Mouse (Mus musculus) embryo, embryonic 11.5 days (tissue): Measurements from ENCODE around the gene D1Ertd622e.

Experiments used
- DNase-seq: peaks from one replicate; pipeline ENCODE4 v3.0.0-alpha.2; 2012; ENCODE audit warnings: low read depth, low spot score

The D1Ertd622e gene

DNA sequence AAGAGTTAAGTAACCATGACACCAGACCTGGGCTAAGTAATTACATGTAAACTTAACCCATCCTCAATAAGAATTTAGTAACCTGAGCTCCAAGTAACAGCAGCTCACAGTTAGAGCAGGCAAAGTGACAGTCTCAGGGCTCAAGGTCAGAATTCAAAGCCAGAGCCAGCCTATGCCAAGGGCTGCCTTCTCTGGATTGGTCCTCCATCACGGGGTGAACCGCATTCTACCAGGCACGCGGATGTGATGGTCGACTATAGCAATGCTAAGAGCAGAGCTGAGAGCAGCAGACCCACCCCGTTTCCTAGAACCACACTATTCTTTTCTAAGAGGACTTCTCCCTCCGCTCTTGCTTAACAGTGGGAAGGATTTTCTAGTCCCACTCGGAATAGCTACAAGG is 27.8 kb downstream of the D1Ertd622e start:
- DNase-seq, result no peak

DNA sequence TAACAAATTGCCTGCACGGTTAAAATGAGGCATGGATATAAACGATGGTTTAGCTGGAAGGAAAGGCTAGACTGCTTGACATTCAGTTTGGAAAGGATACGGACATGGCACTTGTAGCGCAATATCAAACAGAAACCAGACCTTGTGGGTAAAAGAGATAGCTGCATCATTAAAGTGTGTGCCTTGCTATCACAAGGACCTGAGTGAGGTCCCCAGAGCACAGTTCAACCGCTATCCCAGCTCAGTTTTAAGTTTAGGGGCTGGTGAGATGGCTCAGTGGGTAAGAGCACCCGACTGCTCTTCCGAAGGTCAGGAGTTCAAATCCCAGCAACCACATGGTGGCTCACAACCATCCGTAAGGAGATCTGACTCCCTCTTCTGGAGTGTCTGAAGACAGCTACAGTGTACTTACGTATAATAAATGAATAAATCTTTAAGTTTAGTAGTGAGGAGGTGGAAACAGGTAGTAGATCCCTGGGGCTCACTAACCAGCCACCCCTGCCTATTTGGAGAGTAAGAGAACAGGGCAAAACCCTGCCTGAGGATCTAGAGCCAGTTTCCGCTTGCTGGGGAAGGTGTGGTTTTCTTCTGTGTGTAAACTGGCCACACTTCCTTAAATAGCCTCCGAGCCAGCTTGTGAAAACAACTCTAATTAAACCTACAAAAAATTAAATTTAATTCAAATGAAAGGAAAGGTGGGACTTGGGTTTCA is 29.2 kb downstream of the D1Ertd622e start:
- DNase-seq, result no peak

DNA sequence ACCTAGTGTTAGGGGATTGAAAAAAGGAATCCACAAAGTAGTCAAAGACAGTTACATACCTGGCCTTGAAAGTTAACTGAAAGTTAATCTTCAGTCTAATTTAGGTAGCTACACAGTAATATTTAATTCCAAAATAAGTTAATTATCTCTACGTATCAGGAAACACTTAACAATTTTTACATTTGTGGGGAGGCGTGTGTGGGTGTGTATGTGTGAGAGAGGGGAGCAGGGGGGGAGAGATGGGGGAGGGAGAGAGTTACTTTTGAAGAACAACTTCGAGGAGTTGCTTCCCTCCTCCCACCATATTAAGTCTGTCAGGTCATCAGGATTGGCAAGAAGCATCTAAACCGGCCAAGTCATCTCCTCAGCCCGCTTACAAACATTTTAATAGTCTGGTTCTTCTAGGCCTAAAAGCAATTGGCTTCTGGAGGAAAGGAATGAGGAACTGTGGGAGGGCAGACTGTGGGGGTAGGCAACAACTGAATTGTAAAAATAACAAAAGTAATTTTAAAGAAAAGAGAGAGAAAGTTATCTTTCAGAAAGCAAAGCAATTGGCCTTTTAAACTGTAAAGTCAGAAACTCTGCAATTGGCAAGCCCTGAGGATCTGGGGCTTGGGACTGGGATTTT is 29.9 kb downstream of the D1Ertd622e start:
- DNase-seq, result no peak

DNA sequence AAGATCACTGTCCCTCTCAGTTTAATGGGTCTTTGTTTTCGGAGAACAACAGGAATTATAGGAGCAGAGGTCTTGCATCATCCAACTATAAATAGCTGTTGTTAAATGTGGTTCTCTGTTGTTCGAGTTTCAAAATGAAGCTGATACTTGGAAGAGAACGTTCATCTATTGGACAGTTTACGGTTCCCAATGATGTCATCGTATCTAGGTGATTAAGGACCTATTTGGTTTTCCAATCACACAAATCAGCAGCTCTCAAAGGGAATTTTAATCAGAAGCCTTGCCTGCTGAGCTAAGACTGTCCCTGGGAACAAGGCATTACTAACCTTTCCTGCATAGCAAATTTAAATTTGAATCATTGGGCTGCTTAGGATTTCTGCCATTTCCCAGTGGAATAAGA is 31.7 kb downstream of the D1Ertd622e start:
- no peak for DNase-seq

DNA sequence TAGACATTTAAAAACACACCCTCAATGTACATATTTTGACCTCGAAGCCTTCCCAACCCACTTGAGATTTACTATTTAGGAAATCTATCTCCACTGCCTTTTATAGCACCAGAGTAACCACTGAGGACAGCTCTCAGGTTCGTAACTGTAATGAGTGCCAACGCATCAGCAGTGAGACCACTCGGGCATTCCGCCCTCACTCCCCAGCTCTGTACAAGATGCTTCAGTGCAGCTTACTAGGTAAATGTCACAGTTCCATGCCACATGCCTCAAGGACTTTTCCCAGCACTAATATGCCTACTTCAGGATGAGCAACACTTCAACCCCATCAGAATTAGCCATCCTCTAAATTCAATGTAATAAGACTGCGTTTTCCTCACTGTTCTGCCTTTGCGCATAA is 33.0 kb downstream of the D1Ertd622e start:
- no peak for DNase-seq

DNA sequence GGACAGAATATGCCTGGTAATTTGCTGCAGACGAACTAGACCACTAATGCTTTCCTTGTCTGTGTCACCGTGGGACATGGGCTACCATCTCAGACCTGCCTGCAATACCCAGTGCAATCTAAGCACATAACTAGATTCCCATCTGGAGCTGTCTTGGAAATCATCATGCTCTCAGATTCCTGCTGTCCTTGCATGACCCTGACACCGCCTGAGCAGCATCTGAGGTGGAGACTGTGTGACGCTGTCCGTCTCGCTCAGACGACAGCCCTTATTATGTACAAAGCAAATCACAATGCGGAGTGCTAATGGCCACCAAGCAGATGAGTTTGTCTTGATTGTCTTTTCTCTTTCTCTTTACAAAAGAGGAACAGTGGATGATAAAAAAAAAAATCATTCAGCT is 33.9 kb downstream of the D1Ertd622e start:
- no peak for DNase-seq

DNA sequence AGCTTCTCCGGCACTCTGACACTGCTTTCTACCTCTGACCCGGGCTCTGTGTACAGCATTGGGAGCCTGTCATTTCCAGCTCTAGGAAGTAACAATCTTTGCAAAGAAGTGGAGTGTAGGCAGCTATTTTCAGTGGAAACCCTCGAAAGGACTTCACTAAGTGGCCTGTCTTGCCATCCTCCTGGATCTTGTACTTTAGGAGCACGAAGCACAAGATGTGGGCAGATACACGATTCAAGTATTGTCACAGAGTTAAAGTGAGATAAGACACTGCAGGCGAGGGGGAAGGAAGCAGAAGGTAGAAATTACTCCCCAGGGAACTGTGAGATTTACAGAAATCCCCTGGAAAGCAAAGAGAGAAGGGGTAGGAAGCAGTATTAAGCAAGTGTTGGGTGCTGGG is 36.4 kb downstream of the D1Ertd622e start:
- DNase-seq, result no peak

DNA sequence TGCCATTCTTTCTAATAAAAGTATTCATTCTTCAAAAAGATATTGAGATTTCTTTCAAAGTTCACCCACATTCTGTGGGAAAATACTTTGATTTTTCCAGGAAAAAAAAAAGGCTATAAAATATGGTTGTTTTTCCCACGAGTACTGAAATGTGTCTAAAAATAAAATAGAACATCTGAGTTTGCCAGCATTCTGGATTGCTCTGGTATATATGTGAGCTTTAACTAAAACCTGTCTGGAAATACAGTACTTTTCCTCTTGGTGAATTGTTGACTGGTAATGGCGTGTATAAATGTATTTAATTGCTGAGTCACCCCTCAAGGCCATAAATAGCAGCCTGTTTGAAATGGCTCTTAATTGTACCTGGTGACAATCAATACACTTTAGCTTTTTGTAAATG is 37.5 kb downstream of the D1Ertd622e start:
- no peak for DNase-seq

DNA sequence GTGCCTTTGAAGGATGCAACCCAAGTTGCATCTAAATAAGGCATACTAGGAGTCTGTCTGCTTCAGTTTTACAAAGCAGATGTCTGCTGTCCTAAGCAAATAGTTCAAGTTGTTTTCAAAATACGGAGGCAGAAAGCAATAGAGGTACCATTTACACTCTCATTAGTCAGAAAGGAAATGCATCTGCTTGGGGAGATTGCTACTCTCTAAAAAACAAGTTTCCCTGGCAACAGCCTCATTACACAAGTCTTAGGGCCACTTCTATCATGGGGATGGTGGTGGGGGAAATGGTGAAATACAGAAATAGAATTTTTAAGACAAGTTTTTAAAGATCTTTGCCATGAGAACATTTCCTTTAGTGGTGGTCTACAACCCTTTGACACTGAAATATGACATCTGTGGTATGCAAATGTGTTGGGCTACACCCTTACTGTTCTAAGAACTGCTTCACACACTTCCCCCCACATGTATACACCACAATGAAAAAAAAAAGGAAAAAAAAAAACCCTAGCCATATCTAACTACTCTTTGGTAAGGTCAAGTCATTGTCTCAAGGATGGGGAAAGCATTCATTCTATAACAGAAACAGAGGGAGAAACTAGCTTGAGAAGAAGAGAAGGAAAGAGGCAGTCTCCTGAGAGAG is 38.5 kb downstream of the D1Ertd622e start:
- no peak for DNase-seq

DNA sequence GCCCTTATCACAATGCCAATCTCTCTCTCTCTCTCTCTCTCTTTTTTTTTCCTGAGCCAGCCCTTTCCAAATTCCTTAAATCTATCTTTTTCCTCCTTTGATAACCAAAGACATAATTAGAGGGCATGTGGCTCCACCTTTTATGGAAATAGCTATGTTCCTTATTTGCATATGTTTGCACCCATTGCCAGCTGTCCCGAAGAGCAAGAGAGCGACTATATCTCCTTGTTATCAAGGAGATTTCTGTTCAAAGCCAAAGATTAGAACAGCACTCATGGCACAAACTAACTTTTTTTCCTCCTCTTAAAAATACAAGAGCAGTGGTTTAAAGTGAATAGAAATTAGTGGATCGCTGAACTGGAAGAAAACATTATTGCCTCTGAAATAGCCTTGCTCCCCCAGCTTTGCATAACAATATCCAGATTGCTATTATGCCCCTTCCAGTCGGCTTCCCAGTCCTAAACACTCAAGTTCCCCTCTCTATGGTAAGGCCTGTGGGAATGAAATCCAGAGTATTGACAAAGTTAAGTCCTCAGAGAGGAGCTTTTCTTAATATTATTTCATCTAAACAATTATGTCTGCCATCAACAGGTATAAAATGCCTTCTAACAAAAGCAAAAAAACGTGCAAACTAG is 39.2 kb downstream of the D1Ertd622e start:
- DNase-seq, result no peak

DNA sequence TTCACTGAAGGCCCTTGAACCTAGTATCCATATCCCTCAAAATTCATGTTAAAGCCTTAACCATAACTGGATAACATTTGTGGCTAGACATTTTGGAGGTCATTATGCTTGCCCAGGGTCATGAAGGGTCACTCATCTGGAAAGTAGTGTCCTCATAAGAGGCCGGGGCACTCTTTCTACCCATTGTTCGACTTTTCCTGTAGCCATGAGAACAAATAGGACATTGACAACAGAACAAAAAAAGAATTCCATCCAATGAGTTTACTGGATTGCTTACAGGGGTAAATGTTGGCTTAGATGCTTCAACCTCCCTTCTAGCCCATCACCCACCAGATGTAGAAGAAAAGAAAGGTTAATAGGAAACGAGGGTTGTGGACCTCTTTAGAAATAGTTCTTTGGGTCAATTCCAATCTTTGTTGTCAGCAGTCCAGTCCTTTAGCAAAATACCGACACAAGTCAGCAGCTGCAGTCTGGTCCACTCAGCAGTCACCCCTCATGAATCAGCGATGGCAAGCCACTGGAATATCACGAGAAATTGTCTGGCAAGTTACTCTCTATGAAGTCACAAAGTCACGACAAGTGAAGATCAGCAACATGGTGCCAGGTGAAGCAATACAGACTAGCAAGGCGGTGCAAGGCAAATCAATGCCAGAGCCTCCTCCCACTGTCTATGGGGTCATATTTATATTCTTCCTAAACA is 42.1 kb downstream of the D1Ertd622e start:
- DNase-seq, result no peak

DNA sequence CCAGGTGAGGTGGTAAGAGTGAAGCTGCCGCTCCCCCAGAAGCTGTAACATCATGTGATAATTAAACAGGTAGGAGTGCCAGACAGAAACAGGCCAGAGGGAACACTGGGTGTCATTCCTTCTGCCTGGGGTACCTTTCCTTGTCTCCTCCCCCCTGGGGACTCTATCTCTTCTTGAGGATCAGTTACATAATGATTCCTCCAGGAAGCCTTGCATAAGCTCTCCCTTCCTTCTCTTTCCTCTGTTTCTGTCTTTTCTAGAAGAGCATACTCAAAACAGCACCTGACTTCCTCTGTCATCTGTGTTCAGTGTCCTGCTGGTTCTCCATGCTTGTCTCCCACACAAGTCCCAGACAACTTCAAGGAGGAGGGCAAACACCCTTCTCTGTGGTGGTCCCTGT is 46.3 kb downstream of the D1Ertd622e start:
- DNase-seq, result no peak

DNA sequence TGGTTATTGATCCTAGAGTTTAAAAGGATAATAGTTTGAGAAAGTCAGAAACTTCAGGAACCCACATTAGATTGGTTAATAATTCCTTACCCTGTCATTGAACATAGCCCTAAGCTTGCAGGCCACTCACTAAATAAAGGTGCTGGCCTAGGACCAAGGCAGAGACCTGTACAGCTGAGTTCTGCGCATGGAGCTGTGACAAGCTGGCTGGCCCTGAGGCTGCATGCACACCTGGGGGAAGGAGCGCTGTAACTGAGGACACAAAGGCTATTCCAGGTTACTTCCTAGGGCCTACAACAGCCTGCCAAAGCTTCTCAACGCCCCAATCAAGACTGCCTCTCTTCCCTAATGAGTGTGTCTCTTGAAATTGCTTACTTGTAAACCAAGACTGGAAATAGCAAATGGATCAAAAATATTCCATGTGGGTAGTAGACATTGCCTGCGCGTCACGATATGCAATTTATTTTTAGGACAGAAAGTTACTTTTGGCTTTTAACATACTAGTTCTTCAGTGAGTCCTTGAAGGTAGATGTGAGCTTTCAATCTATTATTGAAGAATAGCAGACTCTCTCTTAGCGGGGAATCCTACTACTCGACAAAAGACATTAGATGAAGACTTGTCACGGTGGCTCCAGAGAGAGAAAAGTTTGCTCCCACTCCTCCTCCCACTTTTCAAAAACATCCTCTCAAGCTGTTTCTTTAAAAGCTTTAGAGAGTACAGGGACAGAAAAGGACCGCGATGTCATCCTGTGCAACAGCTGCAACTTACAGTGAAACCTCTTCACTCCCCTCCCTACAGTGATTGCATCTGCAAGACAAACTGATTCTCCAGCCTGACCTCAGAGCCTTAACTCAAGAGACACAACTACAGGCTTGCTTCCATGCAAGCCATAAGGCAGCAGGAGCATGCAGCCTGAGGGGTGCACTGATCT is 47.1 kb downstream of the D1Ertd622e start:
- DNase-seq, result no peak

DNA sequence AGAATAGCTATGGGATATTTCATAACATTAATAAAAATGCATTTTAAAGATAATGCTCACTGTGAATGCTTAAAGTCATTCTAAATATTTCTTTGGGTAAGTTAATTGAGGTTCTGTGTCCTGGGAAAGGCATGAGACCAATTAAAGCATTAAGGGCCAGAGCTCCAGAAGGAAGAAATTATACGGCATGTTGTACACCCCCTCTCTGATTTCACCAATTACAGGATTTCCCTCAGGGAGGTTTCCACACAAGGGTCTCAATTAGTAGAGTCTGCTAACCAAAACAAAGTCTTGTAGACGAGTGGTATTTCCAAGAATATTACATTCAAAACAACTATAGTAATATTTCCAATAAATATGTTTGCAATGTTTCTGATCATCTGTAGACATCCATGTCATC is 50.1 kb downstream of the D1Ertd622e start:
- DNase-seq, result no peak

DNA sequence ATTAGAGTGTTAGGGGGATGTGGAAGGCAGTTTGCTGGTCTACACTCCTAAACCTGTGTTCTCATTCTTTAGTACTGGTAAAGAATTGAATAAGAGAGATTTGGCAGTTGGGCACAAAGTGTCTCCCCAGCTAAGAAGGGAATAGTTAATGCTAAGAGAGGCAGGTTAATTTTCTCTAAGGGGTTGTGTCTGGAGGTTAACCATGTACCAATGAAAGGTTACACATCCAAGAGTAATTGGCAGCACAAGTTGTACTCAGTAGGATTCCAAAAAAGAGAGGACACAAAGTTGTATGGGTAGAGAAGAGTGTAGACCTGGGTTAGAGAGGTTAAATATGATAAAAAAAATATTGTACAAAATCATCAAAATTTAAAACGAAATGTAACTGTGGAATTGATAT is 58.5 kb downstream of the D1Ertd622e start:
- no peak for DNase-seq

DNA sequence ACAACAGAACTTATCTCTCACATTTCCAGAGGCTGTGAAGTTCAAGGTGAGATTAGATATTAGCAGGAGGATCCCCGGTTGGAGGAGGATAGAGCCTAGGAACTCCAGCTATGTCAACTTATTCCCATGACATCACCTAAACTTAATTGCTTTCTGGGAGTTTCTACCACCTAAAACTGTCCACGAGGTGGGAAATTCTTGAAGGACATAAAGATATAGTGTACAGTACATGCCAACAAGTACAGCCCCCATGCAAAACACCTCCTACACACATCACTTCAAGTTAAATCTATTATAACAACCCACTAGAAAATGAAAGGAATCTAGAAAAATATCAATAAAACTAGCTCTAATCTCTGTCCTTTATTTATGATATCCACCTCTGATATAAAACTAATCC is 61.5 kb downstream of the D1Ertd622e start:
- no peak for DNase-seq

DNA sequence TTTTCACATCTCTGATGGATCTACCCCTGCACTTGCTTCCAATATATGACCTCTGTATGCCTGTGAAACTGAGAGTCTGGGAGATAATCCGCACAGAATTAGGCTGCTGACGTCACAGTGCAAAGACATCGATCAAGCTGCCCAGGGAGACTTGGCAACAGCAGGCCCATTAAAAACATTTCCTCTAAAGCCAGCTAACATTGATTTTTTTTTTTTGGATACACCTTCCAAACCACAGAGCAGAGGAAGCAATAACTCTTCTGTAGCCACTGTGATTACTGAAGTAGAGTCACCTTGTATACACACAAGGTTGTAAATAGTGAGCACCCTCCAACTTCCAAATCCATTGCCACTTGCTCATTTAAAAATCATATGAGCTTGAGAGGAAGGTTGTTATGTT is 62.8 kb downstream of the D1Ertd622e start:
- no peak for DNase-seq

DNA sequence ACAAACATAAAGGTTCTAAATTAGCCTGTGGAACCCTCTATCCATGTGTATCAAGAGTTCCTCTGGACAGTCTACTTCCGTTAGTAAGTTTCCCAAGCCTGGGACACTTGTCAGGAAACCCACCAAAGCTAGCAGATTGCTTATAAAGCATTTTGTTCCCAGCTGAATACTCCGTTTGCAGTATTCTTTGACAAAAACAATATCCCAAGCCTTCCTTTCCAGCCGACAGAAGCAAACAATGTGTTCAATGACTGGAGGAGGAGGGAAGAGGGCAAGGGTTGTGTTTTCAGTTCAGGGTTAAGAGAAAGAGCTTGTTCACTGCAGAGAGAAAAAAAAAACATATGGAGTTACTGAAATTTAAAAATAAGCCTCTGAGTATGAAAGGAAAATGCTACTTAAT is 73.3 kb downstream of the D1Ertd622e start:
- no peak for DNase-seq

DNA sequence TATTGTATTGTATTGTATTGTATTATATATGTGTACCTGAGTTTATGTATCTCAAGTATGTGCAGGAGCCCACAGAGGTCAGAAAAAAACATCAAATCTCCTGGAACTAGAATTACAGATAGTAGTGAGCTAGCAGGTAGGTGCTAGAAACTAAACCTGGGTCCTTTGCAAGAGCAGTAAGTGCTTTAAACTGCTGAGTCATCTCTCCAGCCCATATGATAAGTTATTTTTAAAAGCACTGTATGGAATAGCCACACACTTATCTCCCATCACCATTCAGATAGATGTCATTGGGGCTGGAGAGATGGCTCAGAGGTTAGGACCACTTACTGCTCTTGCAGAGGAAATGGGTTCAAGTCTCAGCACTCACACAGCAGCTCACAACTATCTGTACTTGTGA is 76.8 kb downstream of the D1Ertd622e start:
- no peak for DNase-seq

DNA sequence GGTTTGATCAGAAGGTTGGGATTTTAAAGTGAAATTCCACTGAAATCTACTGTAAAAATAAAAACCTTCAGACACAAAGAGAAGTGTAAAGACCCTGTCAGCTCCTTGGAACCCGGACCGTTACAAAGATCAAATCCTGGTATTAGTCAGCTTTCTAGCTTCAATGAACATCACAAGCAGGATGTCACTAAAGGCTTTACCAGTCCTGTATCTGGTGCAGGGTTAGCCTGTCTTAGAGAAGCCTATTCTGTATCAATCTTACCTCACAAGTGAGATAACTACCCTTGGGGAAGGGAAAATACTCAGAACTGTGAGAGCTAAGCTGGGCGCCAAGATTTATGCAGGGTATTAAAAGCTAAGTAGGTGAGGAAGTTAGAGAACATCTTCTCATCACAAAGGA is 77.7 kb downstream of the D1Ertd622e start:
- DNase-seq, result no peak

DNA sequence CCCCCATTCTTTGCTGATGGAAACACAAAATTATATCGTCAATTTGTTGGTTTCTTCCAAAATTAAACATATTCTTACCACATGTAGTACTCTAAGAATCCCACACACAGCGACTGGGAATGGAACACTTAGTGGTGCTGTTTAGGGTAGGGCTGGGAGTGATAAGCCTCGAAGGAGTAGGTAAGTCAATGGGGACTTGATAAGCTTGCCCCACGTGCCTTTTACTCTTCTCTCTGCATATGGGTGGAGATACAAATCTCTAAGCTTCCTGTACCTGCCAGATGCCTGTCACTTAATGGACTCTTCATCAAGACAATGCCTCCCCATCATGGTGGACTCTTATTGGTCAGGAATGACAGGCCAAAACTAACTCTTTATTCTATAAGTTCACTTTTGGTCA is 78.8 kb downstream of the D1Ertd622e start:
- no peak for DNase-seq
